Comparison of ENCODE assay signal across 26 mouse cellular contexts in genomic region chr5:110624319-110624718, GRCm38 (mm10).
"Had no signal": no experiment of that assay in that cellular context is flagged by ENCODE, and none has a peak within 500 bp of the region (broad histone marks: within the 10 kb centered on the region; RNA-seq: fewer than 3 reads in every experiment).

No protein-coding gene starts in this region.

- H3K4me1 ChIP-seq: intestine, embryonic 15.5 days; liver, embryonic 12.5 days had no signal

- H3K9me3 ChIP-seq: heart, embryonic 10.5 days; heart, embryonic 12.5 days; hindbrain, embryonic 10.5 days; hindbrain, embryonic 12.5 days; intestine, embryonic 15.5 days; kidney, embryonic 15.5 days; limb, embryonic 13.5 days; limb, embryonic 15.5 days; liver, embryonic 12.5 days had no signal

- H3K9ac ChIP-seq: heart, embryonic 12.5 days; hindbrain, embryonic 12.5 days; hindbrain, embryonic 14.5 days; intestine, embryonic 15.5 days; kidney, embryonic 15.5 days; limb, embryonic 13.5 days; limb, embryonic 15.5 days; liver, embryonic 12.5 days; liver, embryonic 14.5 days had no signal

- H3K4me2 ChIP-seq: heart, embryonic 12.5 days; hindbrain, embryonic 12.5 days; hindbrain, embryonic 14.5 days; intestine, embryonic 15.5 days; kidney, embryonic 15.5 days; limb, embryonic 13.5 days; limb, embryonic 15.5 days; liver, embryonic 12.5 days had no signal

- ATAC-seq: hindbrain, embryonic 16.5 days; inflammation-experienced regulatory T-cells, adult 6 months; intestine, embryonic 15.5 days; intestine, postnatal 0 days; liver, embryonic 12.5 days had no signal

- H3K4me3 ChIP-seq: heart, embryonic 10.5 days; heart, embryonic 12.5 days; hindbrain, embryonic 10.5 days; hindbrain, embryonic 12.5 days; intestine, embryonic 15.5 days; kidney, embryonic 15.5 days; limb, embryonic 13.5 days; limb, embryonic 15.5 days; liver, embryonic 12.5 days had no signal

- H3K27me3 ChIP-seq: hindbrain, embryonic 12.5 days; limb, embryonic 15.5 days had no signal

- H3K36me3 ChIP-seq: heart, embryonic 10.5 days; heart, embryonic 12.5 days; hindbrain, embryonic 10.5 days; hindbrain, embryonic 12.5 days; intestine, embryonic 15.5 days; kidney, embryonic 15.5 days; limb, embryonic 13.5 days; limb, embryonic 15.5 days; liver, embryonic 12.5 days had no signal

- H3K27ac ChIP-seq: heart, embryonic 10.5 days; hindbrain, embryonic 10.5 days; hindbrain, embryonic 12.5 days; hindbrain, embryonic 14.5 days; intestine, embryonic 15.5 days; kidney, embryonic 15.5 days; kidney, postnatal 0 days; limb, embryonic 13.5 days; limb, embryonic 15.5 days; liver, embryonic 12.5 days; liver, embryonic 14.5 days had no signal

- DNase-seq: gastrocnemius, postnatal 14 days; gastrocnemius, postnatal 36 days; heart, adult 18-20 months; heart, postnatal 10 days; heart, postnatal 4 days; kidney, adult 18-20 months; kidney, adult 9 months; kidney, postnatal 14 days; kidney, postnatal 36 days; layer of hippocampus, postnatal 36 days; left cerebral cortex, postnatal 4 days had no signal
